Mouse (Mus musculus) embryonic facial prominence, embryonic 11.5 days (tissue): Measurements from ENCODE around the gene Zdhhc7. TPM values are rescaled to one million over a fixed set of nuclear protein-coding genes. Genes with fewer than 3 reads are reported as not detected.
A peak's percentile ranks its signal among the peaks of the same experiment; 100 is the strongest.

Source experiments
- ATAC-seq: fragments of 200-750 bp; cut with Nextera tagmentation; replicated peaks from 2 replicates; pipeline ENCODE4 v1.8.0; 2017; ENCODE audit warnings: low read depth; ENCODE audit not compliant: insufficient number of reproducible peaks, low FRiP score, low TSS enrichment
- DNase-seq: peaks from one replicate; pipeline ENCODE4 v3.0.0-alpha.2; 2015; ENCODE audit warnings: low spot score
- H3K27ac ChIP-seq: fragments of 300-500 bp; sonication (generic); replicated peaks from 2 replicates; pipeline ENCODE4 v1.5.1; 2014; ENCODE audit warnings: mild to moderate bottlenecking, low read depth, low read length, control low read depth
- H3K27me3 ChIP-seq: fragments of 300-500 bp; sonication (generic); 2 replicates; pipeline ENCODE4 v1.6.1; 2014; ENCODE audit warnings: mild to moderate bottlenecking, low read length, moderate library complexity, mixed read lengths; ENCODE audit not compliant: control insufficient read depth, insufficient read depth
- H3K36me3 ChIP-seq: fragments of 300-500 bp; sonication (generic); replicated peaks from 2 replicates; pipeline ENCODE4 v1.6.1; 2014; ENCODE audit warnings: low read depth, mild to moderate bottlenecking, low read length, moderate library complexity, mixed read lengths; ENCODE audit not compliant: control insufficient read depth, insufficient read depth
- H3K4me1 ChIP-seq: fragments of 300-500 bp; sonication (generic); 2 replicates; pipeline ENCODE4 v1.6.1; 2014; ENCODE audit warnings: low read length, mixed read lengths; ENCODE audit not compliant: control insufficient read depth, insufficient read depth
- H3K4me2 ChIP-seq: fragments of 300-500 bp; sonication (generic); 2 replicates; pipeline ENCODE4 v1.6.1; 2014; ENCODE audit warnings: low read depth, mild to moderate bottlenecking, control low read depth, low read length, moderate library complexity
- H3K4me3 ChIP-seq: fragments of 300-500 bp; sonication (generic); 2 replicates; pipeline ENCODE4 v1.5.1; 2014; ENCODE audit warnings: low read depth, low read length, control low read depth
- H3K9ac ChIP-seq: fragments of 300-500 bp; sonication (generic); replicated peaks from 2 replicates; pipeline ENCODE4 v1.6.1; 2014; ENCODE audit warnings: mild to moderate bottlenecking, control low read depth, low read length
- H3K9me3 ChIP-seq: fragments of 300-500 bp; sonication (generic); replicated peaks from 2 replicates; pipeline ENCODE4 v1.6.1; 2016; ENCODE audit warnings: mild to moderate bottlenecking, low read length, inconsistent platforms, mixed read lengths; ENCODE audit not compliant: control insufficient read depth
- WGBS: fragments of 180-500 bp; shearing (Covaris S2); extraction: QIAGEN DNeasy Blood & Tissue Kit; methylation state at CpG from one replicate; pipeline ENCODE4 v1.1.7; 2014; 5-methylcytosine and 5-hydroxymethylcytosine counted together
- polyA plus RNA-seq: library from polyadenylated mRNA; unstranded; fragments of >200 nt; fragmentation: Nextera tagmentation; extraction: Ambion mirVana; gene quantifications from 2 replicates; pipeline ENCODE4 v1.2.1, GENCODE M21; 2014

Gene Zdhhc7
- polyA plus RNA-seq, 1 experiment from 2014 or later, result 23.8 TPM

- ATAC-seq, result no peak
- Histone ChIP-seq H3K9ac (no peak overlapping the region), H3K9me3 (no peaks in the 10 kb centered on the region), H3K27me3 (no peaks in the 10 kb centered on the region), H3K4me1 (no peaks in the 10 kb centered on the region), H3K4me3 (no peak overlapping the region), H3K36me3 (no peaks in the 10 kb centered on the region), H3K4me2 (no peak overlapping the region), H3K27ac (no peak overlapping the region)
- 64% methylated on average over 7 of the region's 7 CpGs for WGBS
- no peak for DNase-seq
Measured at GRCm38 (mm10) chr8:120136618-120137017, 35.3 kb upstream of the Zdhhc7 start.

GRCm38 (mm10) chr8:120135687-120136086 is 34.4 kb upstream of the Zdhhc7 start:
- Histone ChIP-seq H3K4me3 (no peak overlapping the region), H3K27ac (no peak overlapping the region), H3K9me3 (no peaks in the 10 kb centered on the region), H3K27me3 (no peaks in the 10 kb centered on the region), H3K4me1 (no peaks in the 10 kb centered on the region), H3K9ac (no peak overlapping the region; the same call in 1 of the 2 replicates), H3K4me2 (no peak overlapping the region), H3K36me3 (no peaks in the 10 kb centered on the region)
- 88% methylated on average over 7 of the region's 7 CpGs for WGBS
- ATAC-seq (no peak), DNase-seq (no peak)

- no peaks in the 10 kb centered on the region for H3K36me3 ChIP-seq
- H3K4me3 ChIP-seq, result no peak overlapping the region
- no peaks in the 10 kb centered on the region for H3K27me3 ChIP-seq
- no peaks in the 10 kb centered on the region for H3K4me1 ChIP-seq
- WGBS, result 80% methylated on average over 7 of the region's 7 CpGs
- H3K27ac ChIP-seq, result no peak overlapping the region
- no peak overlapping the region for H3K4me2 ChIP-seq
- H3K9ac ChIP-seq, result no peak overlapping the region
- no peak for ATAC-seq
- H3K9me3 ChIP-seq, result no peaks in the 10 kb centered on the region
- no peak for DNase-seq
Measured at GRCm38 (mm10) chr8:120133169-120133568, 31.9 kb upstream of the Zdhhc7 start.

GRCm38 (mm10) chr8:120131158-120131557 is 29.9 kb upstream of the Zdhhc7 start:
- H3K9ac ChIP-seq, result no peak overlapping the region
- DNase-seq (no peak), ATAC-seq (no peak)
- 84% methylated on average over 8 of the region's 8 CpGs for WGBS
- no peaks in the 10 kb centered on the region for H3K36me3 ChIP-seq
- no peak overlapping the region for H3K4me2 ChIP-seq
- no peaks in the 10 kb centered on the region for H3K9me3 ChIP-seq
- H3K4me1 ChIP-seq, result no peaks in the 10 kb centered on the region; the same call in 1 of the 2 replicates
- H3K4me3 ChIP-seq, result no peak overlapping the region
- H3K27ac ChIP-seq, result no peak overlapping the region
- H3K27me3 ChIP-seq, result no peaks in the 10 kb centered on the region

- DNase-seq (no peak), ATAC-seq (no peak)
- no peak overlapping the region for H3K4me3 ChIP-seq
- 0 out of 2 replicates have a peak overlapping the region, but pooled peaks have one; percentile 38 for H3K27ac ChIP-seq
- no peaks in the 10 kb centered on the region for H3K27me3 ChIP-seq
- no peak overlapping the region for H3K9ac ChIP-seq
- 40% methylated on average over 4 of the region's 4 CpGs for WGBS
- no peaks in the 10 kb centered on the region; the same call in 1 of the 2 replicates for H3K4me1 ChIP-seq
- H3K9me3 ChIP-seq, result no peaks in the 10 kb centered on the region
- no peaks in the 10 kb centered on the region for H3K36me3 ChIP-seq
- H3K4me2 ChIP-seq, result no peak overlapping the region
Measured at GRCm38 (mm10) chr8:120129547-120129946, 28.3 kb upstream of the Zdhhc7 start.

GRCm38 (mm10) chr8:120126357-120127161 is 25.3 kb upstream of the Zdhhc7 start:
- Histone ChIP-seq H3K4me2 (no peak overlapping the region), H3K9me3 (no peaks in the 10 kb centered on the region), H3K9ac (0 out of 2 replicates have a peak overlapping the region, but pooled peaks have one; percentile 23), H3K27ac (no peak overlapping the region), H3K4me1 (no peaks in the 10 kb centered on the region; the same call in 1 of the 2 replicates), H3K4me3 (no peak overlapping the region), H3K27me3 (no peaks in the 10 kb centered on the region), H3K36me3 (no peaks in the 10 kb centered on the region)
- ATAC-seq (no peak), DNase-seq (no peak)
- WGBS, result 25% methylated on average over 14 of the region's 14 CpGs

- Histone ChIP-seq H3K27ac (0 out of 2 replicates have a peak overlapping the region, but pooled peaks have one; percentile 13), H3K36me3 (no peaks in the 10 kb centered on the region), H3K4me2 (no peak overlapping the region), H3K4me1 (no peaks in the 10 kb centered on the region; the same call in 1 of the 2 replicates), H3K4me3 (no peak overlapping the region), H3K9ac (no peak overlapping the region), H3K9me3 (no peaks in the 10 kb centered on the region), H3K27me3 (no peaks in the 10 kb centered on the region)
- no peak for ATAC-seq
- peak; percentile 26 for DNase-seq
- 58% methylated on average over 7 of the region's 7 CpGs for WGBS
Measured at GRCm38 (mm10) chr8:120124836-120125389, 23.6 kb upstream of the Zdhhc7 start.

- DNase-seq (no peak), ATAC-seq (no peak)
- H3K4me1 ChIP-seq, result no peaks in the 10 kb centered on the region; the same call in 1 of the 2 replicates
- H3K4me3 ChIP-seq, result no peak overlapping the region
- WGBS, result 42% methylated on average over 6 of the region's 6 CpGs
- H3K27ac ChIP-seq, result no peak overlapping the region
- H3K9ac ChIP-seq, result no peak overlapping the region
- H3K9me3 ChIP-seq, result no peaks in the 10 kb centered on the region
- no peak overlapping the region for H3K4me2 ChIP-seq
- H3K27me3 ChIP-seq, result no peaks in the 10 kb centered on the region
- H3K36me3 ChIP-seq, result no peaks in the 10 kb centered on the region
Measured at GRCm38 (mm10) chr8:120124261-120124660, 23.0 kb upstream of the Zdhhc7 start.
